Mouse (Mus musculus) kidney, adult 9 months (tissue): ENCODE results near the gene Majin.

Experiments used
- DNase-seq: peaks from one replicate; pipeline ENCODE4 v3.0.0; 2022

Gene Majin

GRCm38 (mm10) chr19:6184131-6184530 is at the start of gene Majin:
Majin (plus strand) TSS chr19:6184388.
- DNase-seq, result no peak

GRCm38 (mm10) chr19:6136397-6136796 is 47.8 kb upstream of the Majin start:
- DNase-seq, result no peak

GRCm38 (mm10) chr19:6139701-6140100 is 44.5 kb upstream of the Majin start:
- DNase-seq, result peak; percentile 43

GRCm38 (mm10) chr19:6140374-6140677 is 43.9 kb upstream of the Majin start:
- DNase-seq, result no peak

GRCm38 (mm10) chr19:6140678-6141393 is 43.4 kb upstream of the Majin start, which contains the start of gene Batf2:
Batf2 (plus strand) TSS chr19:6140983.
- peak; percentile 93 for DNase-seq

GRCm38 (mm10) chr19:6141394-6141749 is 42.8 kb upstream of the Majin start, which contains the start of gene Arl2:
Arl2 (minus strand) TSS chr19:6141548.
- peak; percentile 90 for DNase-seq

- DNase-seq, result no peak
Measured at GRCm38 (mm10) chr19:6144842-6145241, 39.3 kb upstream of the Majin start.

GRCm38 (mm10) chr19:6155174-6155573 is 29.0 kb upstream of the Majin start:
- DNase-seq, result no peak

GRCm38 (mm10) chr19:6156372-6156771 is 27.8 kb upstream of the Majin start:
- peak; percentile 68 for DNase-seq

GRCm38 (mm10) chr19:6157220-6157619 is 27.0 kb upstream of the Majin start:
- DNase-seq, result no peak

GRCm38 (mm10) chr19:6163872-6164547 is 20.2 kb upstream of the Majin start:
- DNase-seq, result peak; percentile 59

GRCm38 (mm10) chr19:6166750-6167149 is 17.4 kb upstream of the Majin start:
- no peak for DNase-seq

- DNase-seq, result peak; percentile 38
Measured at GRCm38 (mm10) chr19:6171215-6171614, 13.0 kb upstream of the Majin start.

- no peak for DNase-seq
Measured at GRCm38 (mm10) chr19:6174771-6175170, 9.4 kb upstream of the Majin start.

GRCm38 (mm10) chr19:6178775-6179174 is 5.4 kb upstream of the Majin start:
- no peak for DNase-seq

- DNase-seq, result no peak
Measured at GRCm38 (mm10) chr19:6181629-6182028, 2.6 kb upstream of the Majin start.

- DNase-seq, result no peak
Measured at GRCm38 (mm10) chr19:6182534-6182933, 1.7 kb upstream of the Majin start.

GRCm38 (mm10) chr19:6204265-6204664 is 20.1 kb downstream of the Majin start:
- no peak for DNase-seq

- DNase-seq, result no peak
Measured at GRCm38 (mm10) chr19:6206716-6207115, 22.5 kb downstream of the Majin start.

GRCm38 (mm10) chr19:6216046-6216705 is 32.0 kb downstream of the Majin start:
- DNase-seq, result no peak

GRCm38 (mm10) chr19:6218606-6219005 is 34.4 kb downstream of the Majin start:
- no peak for DNase-seq

GRCm38 (mm10) chr19:6226135-6226534 is 41.9 kb downstream of the Majin start, which contains the start of gene Gpha2:
Gpha2 (plus strand) TSS chr19:6226380.
- DNase-seq, result no peak

GRCm38 (mm10) chr19:6226763-6227162 is 42.6 kb downstream of the Majin start:
- no peak for DNase-seq

- no peak for DNase-seq
Measured at GRCm38 (mm10) chr19:6227864-6228263, 43.7 kb downstream of the Majin start.
